ENCODE assay signal across 9 mouse cellular contexts in genomic region chr9:111149188-111149945, GRCm38 (mm10). TPM values are rescaled to one million over a fixed set of nuclear protein-coding genes. Genes with fewer than 3 reads are reported as not detected.
DNase-seq lines count a peak whose midpoint lies in the region; ATAC-seq lines count a peak whose summit lies in the region.
"Had no signal": no experiment of that assay in that cellular context is flagged by ENCODE, and none has a peak within 500 bp of the region (broad histone marks: within the 10 kb centered on the region; RNA-seq: fewer than 3 reads in every experiment).

No protein-coding gene starts in this region.

- no peak overlapping the region for H3K4me2 ChIP-seq in lung, embryonic 15.5 days

- WGBS in lung, embryonic 15.5 days = 8% methylated on average over 5 of the region's 5 CpGs

- H3K27ac ChIP-seq in lung, embryonic 15.5 days = peak overlapping the region; percentile 77
- H3K27ac ChIP-seq: layer of hippocampus, adult 2 months had no signal

- no peaks in the 10 kb centered on the region for H3K9me3 ChIP-seq in lung, embryonic 15.5 days

- no peak overlapping the region for H3K9ac ChIP-seq in lung, embryonic 15.5 days

- peak; percentile 33 for DNase-seq in MN1 (ENCODE audit: low spot score)
- DNase-seq in adrenal gland, postnatal 10 days = peak; percentile 56
- peak; percentile 47 for DNase-seq in heart, postnatal 25 days (ENCODE audit: low spot score)
- no peak for DNase-seq in layer of hippocampus, adult 9-11 months
- DNase-seq in cerebellum, adult 9-11 months = no peak
- DNase-seq in layer of hippocampus, adult 9-10 months (ENCODE audit: low spot score) = no peak
- DNase-seq: right cerebral cortex, postnatal 4 days had no signal

- no peaks in the 10 kb centered on the region for H3K36me3 ChIP-seq in lung, embryonic 15.5 days

- no peak overlapping the region for H3K4me3 ChIP-seq in lung, embryonic 15.5 days
- H3K4me3 ChIP-seq: layer of hippocampus, adult 2 months had no signal

- no peaks in the 10 kb centered on the region for H3K27me3 ChIP-seq in lung, embryonic 15.5 days

- intact Hi-C loops in heart, postnatal 25 days (cut with DNase I) = no loop called here

- ATAC-seq in lung, embryonic 15.5 days (ENCODE audit: borderline replicate concordance, extremely low read depth, low FRiP score, low TSS enrichment) = peak; percentile 83

- peaks cover 45% of the 10 kb centered on the region for H3K4me1 ChIP-seq in lung, embryonic 15.5 days

RNA-seq across cellular contexts. Expression of gene Lrrfip2, which starts 32.0 kb away (rescaled TPM):
- 10 to 100 TPM; 41.7 to 50.1 TPM for total RNA-seq in adrenal gland, postnatal 10 days (2021)
- total RNA-seq in heart, postnatal 25 days (2021) = 10 to 100 TPM; 82.4 to 91.7 TPM
- 42.3 and 46.1 TPM in 2 replicates for polyA plus RNA-seq in lung, embryonic 15.5 days (2015; fragmentation: Nextera tagmentation; extraction: Ambion mirVana)

Comparison
In these comparisons a context has a peak if more than half of its experiments do, and no peak if none do; other contexts are left out.
1. DNase-seq: peak in MN1 (single experiment), adrenal gland, postnatal 10 days (single experiment) and heart, postnatal 25 days (single experiment); none in layer of hippocampus, adult 9-11 months (single experiment), cerebellum, adult 9-11 months (single experiment) and layer of hippocampus, adult 9-10 months (single experiment).